Mouse (Mus musculus) intestine, postnatal 0 days (tissue): ENCODE measurements around the gene Tecpr2. TPM values are rescaled to one million over a fixed set of nuclear protein-coding genes. Genes with fewer than 3 reads are reported as not detected.

ENCODE experiments used
- ATAC-seq: fragments of 200-750 bp; cut with Nextera tagmentation; 2 replicates; pipeline ENCODE4 v1.8.0; 2017; ENCODE audit warnings: mild to moderate bottlenecking, moderate TSS enrichment, moderate library complexity
- H3K27ac ChIP-seq: fragments of 300-500 bp; sonication (generic); 2 replicates; pipeline ENCODE4 v1.5.1; 2014; ENCODE audit warnings: mild to moderate bottlenecking, low read depth, low read length, moderate library complexity
- H3K27me3 ChIP-seq: fragments of 300-500 bp; sonication (generic); replicated peaks from 2 replicates; pipeline ENCODE4 v1.6.1; 2014; ENCODE audit warnings: low read length, mixed read lengths; ENCODE audit not compliant: control insufficient read depth, insufficient read depth
- H3K36me3 ChIP-seq: fragments of 300-500 bp; sonication (generic); 2 replicates; pipeline ENCODE4 v1.6.1; 2014; ENCODE audit warnings: mild to moderate bottlenecking, moderate library complexity; ENCODE audit not compliant: control insufficient read depth, insufficient read depth
- H3K4me1 ChIP-seq: fragments of 300-500 bp; sonication (generic); replicated peaks from 2 replicates; pipeline ENCODE4 v1.6.1; 2014; ENCODE audit warnings: antibody characterized with exemption, low read length, mixed read lengths; ENCODE audit not compliant: control insufficient read depth, insufficient read depth
- H3K4me2 ChIP-seq: fragments of 300-500 bp; sonication (generic); replicated peaks from 2 replicates; pipeline ENCODE4 v1.6.1; 2014; ENCODE audit warnings: low read depth, mild to moderate bottlenecking, moderate library complexity
- H3K4me3 ChIP-seq: fragments of 300-500 bp; sonication (generic); 2 replicates; pipeline ENCODE4 v1.5.1; 2014; ENCODE audit warnings: low read depth, low read length
- H3K9ac ChIP-seq: fragments of 300-500 bp; sonication (generic); 2 replicates; pipeline ENCODE4 v1.6.1; 2014; ENCODE audit warnings: mild to moderate bottlenecking, low read depth, low read length
- H3K9me3 ChIP-seq: fragments of 300-500 bp; sonication (generic); 2 replicates; pipeline ENCODE4 v1.6.1; 2016; ENCODE audit warnings: mixed run types; ENCODE audit not compliant: control insufficient read depth
- CTCF ChIP-seq: sonication (generic); IDR thresholded peaks from 2 replicates; pipeline ENCODE4 v1.5.1; 2016; ENCODE audit warnings: low read depth, mild to moderate bottlenecking, control low read depth, antibody characterized with exemption, moderate library complexity
- WGBS: fragments of 180-500 bp; shearing (Covaris S2); extraction: QIAGEN DNeasy Blood & Tissue Kit; methylation state at CpG from one replicate; pipeline ENCODE4 v1.1.7; 2014; 5-methylcytosine and 5-hydroxymethylcytosine counted together
- polyA plus RNA-seq: library from polyadenylated mRNA; unstranded; fragments of >200 nt; fragmentation: Nextera tagmentation; extraction: Ambion mirVana; gene quantifications from 2 replicates; pipeline ENCODE4 v1.2.1, GENCODE M21; 2015

Tecpr2 gene
- polyA plus RNA-seq, 1 experiment from 2014 or later = 1.3 TPM

DNA sequence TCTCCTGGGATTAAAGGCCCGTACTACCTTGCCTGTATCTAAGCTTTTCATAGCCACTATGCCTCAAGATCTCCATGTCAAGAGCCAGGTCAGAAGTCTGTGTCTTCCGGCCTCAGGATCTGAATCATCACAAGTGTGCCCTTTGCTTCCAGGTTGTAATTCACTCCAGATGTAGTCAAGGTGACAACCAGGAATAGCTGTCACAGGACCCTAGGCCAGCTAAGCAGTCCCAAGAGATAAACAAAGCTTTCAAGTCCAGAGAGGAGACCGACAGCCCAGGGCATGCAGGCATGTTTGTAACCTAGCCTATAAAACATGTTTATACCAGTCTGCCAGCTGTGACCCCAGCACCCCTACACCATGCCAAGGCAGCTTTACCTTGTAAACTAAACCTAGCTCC, 92.7 kb downstream of the Tecpr2 start:
- Histone ChIP-seq H3K9me3 (no peaks in the 10 kb centered on the region), H3K4me1 (0 out of 2 replicates have a peak, but pooled peaks cover 5% of the 10 kb centered on the region), H3K4me3 (no peak overlapping the region), H3K36me3 (peaks cover 8% of the 10 kb centered on the region), H3K4me2 (no peak overlapping the region), H3K9ac (no peak overlapping the region), H3K27ac (peak overlapping the region; percentile 89), H3K27me3 (no peaks in the 10 kb centered on the region)
- peak; percentile 4; the same call in 1 of the 2 replicates for ATAC-seq
- WGBS = 45% methylated on average over 3 of the region's 3 CpGs
- no peak for TF ChIP-seq CTCF

DNA sequence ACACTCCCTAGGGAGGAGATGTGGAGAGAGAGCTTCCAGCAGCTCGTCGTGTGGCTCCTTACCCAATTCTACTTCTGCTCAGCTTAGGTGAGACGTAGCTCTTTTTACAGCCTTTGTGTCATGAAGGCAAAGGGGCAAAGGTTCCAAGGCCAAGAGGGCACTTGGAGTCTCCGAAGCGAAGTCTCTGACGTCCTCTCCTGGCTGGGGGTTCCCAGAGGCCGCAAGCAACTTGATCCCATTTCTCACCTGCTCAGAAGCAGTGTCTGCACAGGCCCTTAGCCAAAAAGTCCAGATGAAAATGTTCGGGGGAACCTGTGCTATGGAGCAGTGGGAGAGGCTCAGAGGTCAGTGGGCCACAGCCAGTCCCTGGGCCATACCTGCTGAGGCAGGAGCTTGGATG, 94.0 kb downstream of the Tecpr2 start:
- 50% methylated on average over 8 of the region's 8 CpGs for WGBS
- no peaks in the 10 kb centered on the region for H3K9me3 ChIP-seq
- peak overlapping the region; percentile 89 for H3K27ac ChIP-seq
- H3K4me3 ChIP-seq = no peak overlapping the region
- ATAC-seq = 0 out of 2 replicates have a peak, but pooled peaks have one; percentile 6
- 0 out of 2 replicates have a peak, but pooled peaks have one; percentile 12 for TF ChIP-seq CTCF
- H3K4me2 ChIP-seq = no peak overlapping the region
- no peaks in the 10 kb centered on the region for H3K27me3 ChIP-seq
- H3K9ac ChIP-seq = no peak overlapping the region
- H3K4me1 ChIP-seq = 0 out of 2 replicates have a peak, but pooled peaks cover 5% of the 10 kb centered on the region
- no peaks in the 10 kb centered on the region for H3K36me3 ChIP-seq

DNA sequence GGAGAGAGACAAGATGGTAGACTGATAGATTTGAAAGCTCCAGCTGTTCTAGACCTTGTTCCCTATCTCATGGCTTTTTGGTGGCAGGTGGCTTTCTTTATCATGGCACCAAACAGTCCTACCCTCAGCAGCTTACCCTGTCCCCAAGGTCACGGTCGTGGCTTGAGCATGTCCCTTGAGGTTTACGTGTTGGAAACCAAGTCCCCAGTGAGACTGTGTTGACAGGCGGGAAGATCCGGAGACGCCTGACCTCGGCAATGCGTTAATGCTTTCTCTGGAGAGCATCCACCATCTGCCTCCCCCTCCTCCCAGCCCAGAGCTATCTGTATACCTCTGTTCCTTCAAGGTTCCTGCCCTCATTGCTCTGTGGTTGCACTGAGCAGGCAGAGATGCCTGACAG, 94.7 kb downstream of the Tecpr2 start:
- WGBS = 78% methylated on average over 8 of the region's 8 CpGs
- no peak overlapping the region for H3K9ac ChIP-seq
- H3K27ac ChIP-seq = peak overlapping the region; percentile 89
- no peaks in the 10 kb centered on the region for H3K9me3 ChIP-seq
- no peak overlapping the region for H3K4me2 ChIP-seq
- H3K4me3 ChIP-seq = no peak overlapping the region
- ATAC-seq = no peak
- no peaks in the 10 kb centered on the region for H3K27me3 ChIP-seq
- no peak for TF ChIP-seq CTCF
- 0 out of 2 replicates have a peak, but pooled peaks cover 5% of the 10 kb centered on the region for H3K4me1 ChIP-seq
- H3K36me3 ChIP-seq = no peaks in the 10 kb centered on the region

DNA sequence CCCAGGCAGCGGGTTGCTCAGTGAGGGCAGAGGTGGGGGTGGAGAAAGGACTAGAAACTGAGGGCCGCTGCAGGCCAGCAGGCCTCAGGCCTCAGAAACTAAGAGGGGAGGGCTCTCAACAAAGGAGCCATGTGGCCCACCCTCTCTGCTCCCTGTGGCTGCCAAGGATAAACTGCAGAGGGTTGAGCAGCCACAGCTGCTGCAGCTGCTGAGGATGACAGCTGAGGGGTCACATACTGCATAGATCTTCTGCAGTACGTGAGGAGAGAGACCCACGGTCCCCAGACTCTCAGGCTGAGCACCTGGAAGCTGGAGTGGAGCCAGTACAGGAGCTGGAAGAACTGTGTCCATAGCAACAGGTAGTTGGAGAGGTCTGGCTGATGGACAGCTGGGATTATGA, 95.5 kb downstream of the Tecpr2 start:
- no peak overlapping the region for H3K27ac ChIP-seq
- no peaks in the 10 kb centered on the region for H3K36me3 ChIP-seq
- no peak overlapping the region for H3K4me3 ChIP-seq
- no peaks in the 10 kb centered on the region for H3K27me3 ChIP-seq
- TF ChIP-seq CTCF = no peak
- ATAC-seq = no peak
- H3K4me1 ChIP-seq = 0 out of 2 replicates have a peak, but pooled peaks cover 5% of the 10 kb centered on the region
- no peak overlapping the region for H3K4me2 ChIP-seq
- no peak overlapping the region for H3K9ac ChIP-seq
- H3K9me3 ChIP-seq = no peaks in the 10 kb centered on the region
- 60% methylated on average over 4 of the region's 4 CpGs for WGBS

DNA sequence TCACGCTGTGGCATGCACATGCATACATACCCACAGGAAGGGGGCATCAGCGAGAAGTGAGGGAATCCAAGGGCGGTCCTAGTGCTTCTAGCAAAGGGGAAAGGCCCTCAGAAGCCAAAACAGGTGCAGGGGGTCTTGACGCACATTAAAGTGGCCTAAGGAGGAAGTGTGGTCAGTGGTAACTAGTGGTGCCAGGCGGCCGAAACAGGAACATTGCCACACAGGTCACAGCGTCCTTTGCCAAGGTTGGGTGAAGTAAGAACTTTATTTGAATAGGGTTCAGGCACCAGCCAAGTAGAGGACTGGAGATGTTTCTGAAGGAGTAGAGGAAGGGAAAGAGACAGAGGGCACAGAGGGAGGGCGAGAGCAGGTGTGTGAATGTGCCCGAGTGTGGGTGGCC, 96.1 kb downstream of the Tecpr2 start:
- Histone ChIP-seq H3K4me1 (0 out of 2 replicates have a peak, but pooled peaks cover 5% of the 10 kb centered on the region), H3K36me3 (no peaks in the 10 kb centered on the region), H3K27me3 (no peaks in the 10 kb centered on the region), H3K27ac (no peak overlapping the region), H3K4me3 (no peak overlapping the region), H3K9me3 (no peaks in the 10 kb centered on the region), H3K9ac (no peak overlapping the region), H3K4me2 (no peak overlapping the region)
- TF ChIP-seq CTCF = no peak
- WGBS = 81% methylated on average over 9 of the region's 9 CpGs
- no peak for ATAC-seq

DNA sequence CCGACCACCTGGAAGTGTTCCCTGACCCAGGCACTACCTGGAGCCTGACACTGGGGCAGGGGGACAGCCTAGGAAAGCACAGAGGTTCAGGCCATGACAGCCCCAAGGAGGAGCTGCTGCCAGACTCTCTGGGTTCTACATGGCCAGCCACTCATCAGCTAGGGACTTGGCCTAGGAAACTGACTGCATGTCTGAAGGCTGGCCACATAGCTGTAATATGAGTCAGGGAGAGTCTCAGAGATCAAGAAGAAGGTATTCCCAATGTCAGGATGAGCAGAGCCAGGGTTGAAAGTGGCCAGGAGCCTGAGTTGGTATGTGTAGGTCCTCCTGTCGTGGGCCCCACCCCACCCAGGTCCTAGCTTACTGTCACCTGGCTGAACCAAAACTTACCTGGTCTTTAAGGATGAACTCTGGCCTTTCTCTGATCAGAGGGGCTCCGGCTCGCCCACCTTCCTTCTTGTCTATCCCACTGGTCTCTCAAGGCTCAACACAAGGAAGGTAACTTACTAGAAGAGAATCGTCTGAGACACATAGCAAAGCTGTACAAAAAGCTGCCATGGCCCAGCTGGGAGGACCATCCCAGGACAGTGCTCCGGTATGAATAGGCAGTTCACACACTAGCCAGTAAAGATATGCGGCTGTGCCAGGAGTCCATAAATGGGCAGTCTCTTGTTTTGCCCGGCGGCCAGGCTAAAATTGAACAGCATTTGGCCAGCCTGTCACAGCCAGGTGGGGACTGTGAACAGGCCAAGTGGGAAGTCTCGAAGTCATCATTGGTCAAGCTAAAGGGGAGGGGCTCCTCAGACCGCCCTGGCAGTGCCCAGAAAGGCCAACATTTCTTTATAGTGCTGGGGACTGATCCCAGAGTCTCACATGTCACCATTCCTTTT, 97.7 kb downstream of the Tecpr2 start:
- H3K27me3 ChIP-seq = no peaks in the 10 kb centered on the region
- H3K4me2 ChIP-seq = no peak overlapping the region
- H3K4me3 ChIP-seq = no peak overlapping the region
- no peak for TF ChIP-seq CTCF
- peaks cover 5% of the 10 kb centered on the region; the same call in 1 of the 2 replicates for H3K4me1 ChIP-seq
- H3K36me3 ChIP-seq = no peaks in the 10 kb centered on the region
- WGBS = 88% methylated on average over 11 of the region's 11 CpGs
- no peak overlapping the region for H3K9ac ChIP-seq
- H3K9me3 ChIP-seq = no peaks in the 10 kb centered on the region
- no peak for ATAC-seq
- no peak overlapping the region for H3K27ac ChIP-seq
